Mouse (Mus musculus): ENCODE results near the gene Nkx1-2. TPM values are rescaled to one million over a fixed set of nuclear protein-coding genes. Genes with fewer than 3 reads are reported as not detected.

Nkx1-2 gene
- total RNA-seq (2021): not detected
- long read RNA-seq, experiment 1: 0 reads
- long read RNA-seq, experiment 2: 0 reads

DNA sequence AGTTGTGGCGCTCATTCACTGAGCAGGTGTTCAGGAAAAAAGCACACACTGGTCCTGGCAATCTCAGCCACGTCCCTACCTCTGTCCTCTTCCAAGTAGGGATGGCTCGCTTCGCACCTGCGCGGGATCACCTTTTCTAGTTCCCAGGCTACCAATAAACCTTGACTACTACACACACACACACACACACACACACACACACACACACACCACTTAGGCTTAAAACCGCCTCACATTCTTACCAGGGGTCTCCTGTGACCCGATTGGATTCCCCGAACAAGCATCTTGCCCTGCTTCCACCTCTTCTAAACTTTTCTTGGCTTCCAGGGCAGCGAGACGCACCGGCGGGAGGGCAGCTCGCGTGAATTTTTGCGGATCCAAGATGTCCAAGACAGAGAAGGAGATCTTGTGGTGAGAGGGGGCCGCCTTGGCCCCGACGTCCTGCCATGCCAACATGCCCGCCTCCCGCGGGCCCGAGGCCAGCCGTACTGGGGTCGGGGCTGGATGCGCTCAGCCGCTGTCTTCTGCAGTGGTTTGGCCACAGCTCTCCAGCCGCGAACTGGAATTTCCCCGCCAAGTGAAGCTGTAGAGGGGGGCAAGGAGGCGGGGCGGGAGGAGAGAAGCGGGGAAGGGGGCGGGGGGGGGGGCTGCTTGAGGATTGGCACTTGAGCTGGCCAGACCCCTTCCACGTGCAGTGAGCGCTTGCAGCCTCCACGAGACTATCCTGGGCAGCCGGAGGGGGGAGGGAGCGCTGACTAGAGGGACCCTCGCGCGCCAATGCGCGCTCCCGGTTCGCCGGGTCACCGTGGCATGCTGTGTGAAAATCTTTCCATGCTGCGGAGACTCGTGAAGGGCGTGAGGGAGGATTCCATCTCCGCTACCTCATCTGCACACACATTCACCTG is at the start of gene Nkx1-2:
TSS of gene Nkx1-2 (minus strand) at position 567 of the 905 bp plus-strand sequence.
- DNase-seq: peak in 1 of 2 experiments; percentile 10
- intact Hi-C loops (cut with DNase I): no loop called here

DNA sequence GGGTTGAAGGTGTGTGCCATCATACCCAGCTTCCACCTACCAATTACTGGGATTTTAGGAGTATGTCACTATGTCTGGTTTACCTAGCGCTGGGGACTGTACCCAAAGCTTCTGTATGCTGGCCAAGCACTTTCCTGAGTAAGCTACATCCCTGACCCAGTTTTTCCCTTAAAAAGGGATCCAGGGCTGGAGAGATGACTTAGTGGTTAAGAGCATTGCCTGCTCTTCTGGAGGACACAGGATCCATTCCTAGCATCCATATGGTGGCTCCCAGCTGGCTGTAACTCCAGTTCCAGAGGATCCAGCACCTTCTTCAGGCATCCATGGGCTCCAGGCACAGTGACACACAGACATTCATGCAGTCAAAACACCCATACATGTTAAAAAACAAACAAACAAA is 47.1 kb upstream of the Nkx1-2 start:
- DNase-seq: no peak
- intact Hi-C loops (cut with DNase I): no loop called here

DNA sequence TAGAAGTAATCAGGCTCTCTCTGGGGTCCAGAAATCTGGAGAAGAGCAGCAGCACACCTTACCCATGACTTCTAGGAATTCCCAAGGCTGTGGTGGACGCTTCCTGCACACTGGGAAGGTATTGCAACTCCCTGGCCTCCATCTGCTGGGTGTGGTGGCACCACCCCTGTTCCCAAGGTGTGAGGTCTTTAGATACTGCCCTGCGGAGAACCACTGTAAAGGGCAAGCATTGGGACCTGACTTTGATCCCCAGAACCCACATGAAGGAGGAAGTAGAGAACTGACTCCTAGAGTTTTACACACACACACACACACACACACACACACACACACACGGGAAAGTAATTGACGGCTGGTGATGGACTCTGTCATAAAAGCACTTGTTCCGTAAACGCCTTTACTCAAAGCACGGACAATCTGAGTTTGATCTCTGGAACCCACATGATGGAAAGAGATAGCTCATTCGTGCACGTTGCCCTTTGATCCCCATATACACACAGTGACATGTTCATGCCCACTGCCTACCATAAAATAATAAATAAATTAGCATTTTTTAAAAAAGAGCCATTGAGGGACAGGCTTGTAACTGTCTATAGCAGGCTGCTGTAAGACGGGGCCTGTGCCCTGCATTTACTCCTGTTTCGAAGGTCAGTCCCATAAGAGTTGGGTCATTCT is 45.3 kb upstream of the Nkx1-2 start:
- intact Hi-C loops (cut with DNase I): no loop called here
- no peak for DNase-seq

DNA sequence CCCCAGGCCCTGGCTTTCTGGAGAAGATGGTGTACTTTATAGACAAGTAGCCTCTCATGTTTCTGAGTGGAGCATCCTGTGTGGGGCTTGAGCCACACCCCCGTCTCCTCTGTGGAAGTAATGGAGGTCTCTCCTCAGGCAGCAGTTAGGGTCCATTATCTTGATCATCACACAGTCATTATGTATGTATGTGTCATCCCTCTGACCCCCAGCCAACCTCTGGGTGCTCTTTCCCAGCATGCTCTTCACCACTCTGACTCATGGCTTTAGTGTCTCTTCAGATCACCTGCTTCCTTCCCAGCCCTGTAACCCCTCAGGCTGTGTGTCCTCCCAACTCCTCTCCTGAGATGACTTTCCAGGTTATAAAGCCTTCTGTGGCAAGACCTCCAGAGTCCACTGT is 42.2 kb upstream of the Nkx1-2 start:
- intact Hi-C loops (cut with DNase I): no loop called here

DNA sequence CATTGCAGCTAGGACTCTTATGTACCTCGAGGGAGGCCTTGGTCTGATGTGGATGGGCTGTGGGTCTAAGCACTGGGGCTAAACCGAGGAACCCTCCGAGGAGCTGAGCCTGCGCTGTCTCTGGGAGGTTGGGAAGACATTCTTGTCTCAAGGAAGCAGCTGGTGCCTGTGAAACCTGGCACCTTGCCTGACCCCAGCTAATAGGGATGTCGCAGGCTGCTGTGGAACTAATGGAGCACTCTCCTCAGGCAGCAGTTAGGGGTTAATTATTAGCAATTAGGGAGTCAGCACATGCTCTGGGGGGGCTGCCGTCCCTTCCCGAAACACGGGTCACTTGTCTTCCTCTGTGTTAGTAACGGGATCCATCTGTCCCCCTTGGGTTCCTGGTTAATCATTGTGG is 41.5 kb upstream of the Nkx1-2 start:
- intact Hi-C loops (cut with DNase I): no loop called here

More for the DNA sequence above, 42.2 kb upstream of the Nkx1-2 start:
- no peak for DNase-seq

DNA sequence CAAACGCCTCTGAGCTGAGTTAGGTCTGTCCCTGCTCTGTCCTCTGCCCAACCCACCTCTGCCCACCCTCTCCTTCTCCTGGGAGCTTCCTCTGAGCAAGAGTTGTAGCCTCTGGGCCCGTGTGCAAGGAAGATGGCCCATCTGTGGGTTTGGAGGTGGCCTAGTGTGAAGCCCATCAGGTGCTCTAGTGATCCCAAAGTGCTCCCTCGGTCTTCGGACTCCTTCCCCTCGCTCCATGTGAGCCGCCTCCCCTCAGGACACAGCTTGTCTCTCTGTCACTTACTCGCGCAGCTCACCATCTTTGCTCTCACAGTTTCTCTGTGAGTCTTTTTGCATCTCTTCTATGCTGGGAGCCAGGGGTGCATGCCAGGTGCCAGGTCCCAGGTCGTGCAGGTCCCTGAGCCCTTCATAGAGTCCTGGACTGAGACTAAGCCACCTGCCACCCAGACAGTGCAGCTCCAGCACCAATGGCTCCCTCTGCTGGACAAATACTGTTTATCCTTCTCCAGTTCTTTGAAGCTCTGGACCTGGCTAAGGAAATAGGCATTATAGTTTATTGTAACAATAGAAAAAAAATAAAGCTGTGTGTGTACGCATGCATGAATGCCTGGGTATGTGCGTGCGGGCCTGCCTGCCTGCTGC is 39.1 kb upstream of the Nkx1-2 start:
- DNase-seq: peak; percentile 19 to 63
- intact Hi-C loops (cut with DNase I): loop anchor here (5.0 to 10.0 kb wide), 2 partner anchors 411 to 734 kb away; no protein-coding TSS in a partner anchor

More for the DNA sequence above, 41.5 kb upstream of the Nkx1-2 start:
- peak; percentile 42 to 56 for DNase-seq

DNA sequence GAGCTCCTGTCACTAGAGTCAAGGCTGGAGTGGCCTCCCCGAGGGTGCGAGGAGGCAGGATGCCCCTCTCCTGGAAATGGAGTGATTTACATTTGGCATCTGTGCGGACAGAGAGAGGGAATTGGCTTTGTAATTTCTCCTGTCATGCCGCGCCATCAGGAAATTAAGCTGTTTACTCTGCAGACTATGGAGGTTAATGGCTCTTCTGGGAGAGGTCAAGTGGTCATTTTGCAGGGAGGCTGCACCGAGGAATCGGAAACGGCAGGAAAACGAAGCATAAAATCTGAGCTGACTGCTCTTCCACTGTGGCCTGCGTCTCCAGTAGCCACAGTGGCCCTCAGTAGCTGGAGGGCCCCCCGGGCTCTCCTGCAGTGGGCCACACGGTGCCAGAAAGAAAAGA is 37.9 kb upstream of the Nkx1-2 start:
- intact Hi-C loops (cut with DNase I): loop anchor here (2.0 to 10.0 kb wide), 3 partner anchors 62 to 732 kb away; no protein-coding TSS in a partner anchor

DNA sequence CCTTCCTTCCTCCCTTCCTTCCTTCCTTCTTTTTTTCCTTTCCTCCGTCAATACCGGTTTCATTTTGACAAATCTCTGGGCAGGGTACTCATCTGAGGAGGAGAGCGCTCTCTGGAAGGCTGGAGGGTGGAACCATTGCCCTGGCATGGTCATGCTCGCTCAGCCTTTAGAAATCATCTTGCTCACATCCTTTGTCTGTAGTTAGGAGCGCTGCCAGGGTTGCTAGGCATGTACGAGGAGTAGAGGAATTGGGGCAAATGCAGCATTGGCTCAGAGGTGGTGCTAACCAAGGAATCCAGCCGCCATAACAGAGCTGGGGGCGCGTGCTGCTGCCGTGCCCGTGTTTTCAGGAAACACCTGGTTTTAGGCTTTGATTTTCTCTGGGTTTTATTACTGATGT is 31.9 kb upstream of the Nkx1-2 start:
- no peak for DNase-seq
- intact Hi-C loops (cut with DNase I): loop anchor here (5.0 to 10.0 kb wide), 2 partner anchors 69 to 727 kb away; no protein-coding TSS in a partner anchor

More for the DNA sequence above, 37.9 kb upstream of the Nkx1-2 start:
- DNase-seq: no peak

DNA sequence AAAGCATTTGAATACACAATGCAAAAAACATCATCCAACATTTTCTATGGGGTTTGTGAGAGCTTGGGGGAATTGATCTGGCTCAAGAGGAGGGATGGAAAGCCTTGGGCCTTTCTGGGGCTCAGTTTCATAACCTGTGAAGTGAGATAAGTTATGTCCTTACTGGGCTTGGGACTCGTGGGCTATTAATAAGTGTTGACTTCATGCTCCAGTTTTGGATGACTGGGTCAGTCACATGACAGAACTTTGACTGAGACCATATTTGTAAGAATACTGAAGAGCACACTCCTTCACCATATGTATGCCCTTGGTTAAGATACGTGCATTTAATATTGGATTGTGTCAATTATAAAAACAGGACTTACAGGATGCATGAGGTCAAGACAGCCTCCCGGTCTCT is 28.0 kb upstream of the Nkx1-2 start:
- intact Hi-C loops (cut with DNase I): no loop called here
- DNase-seq: peak in 1 of 2 experiments; percentile 40

DNA sequence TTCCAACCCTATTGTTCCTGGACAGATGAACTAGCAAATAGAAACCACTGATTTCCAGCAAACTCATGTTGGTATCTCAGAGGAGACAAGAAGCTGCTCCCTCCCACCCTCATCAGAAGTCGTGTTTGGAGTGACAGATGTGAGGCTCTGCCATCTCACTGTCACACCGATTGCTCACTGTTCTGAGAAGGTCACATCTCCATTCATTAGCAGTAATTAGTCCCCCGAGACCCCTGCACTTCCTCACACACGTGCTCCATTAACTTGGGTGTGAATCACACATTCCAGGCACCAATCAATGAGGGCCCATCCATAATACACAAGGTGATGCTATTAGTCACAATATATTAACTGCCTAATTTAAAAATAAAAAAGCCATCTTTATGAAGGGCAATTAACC is 26.7 kb upstream of the Nkx1-2 start:
- intact Hi-C loops (cut with DNase I): no loop called here
- DNase-seq: no peak

DNA sequence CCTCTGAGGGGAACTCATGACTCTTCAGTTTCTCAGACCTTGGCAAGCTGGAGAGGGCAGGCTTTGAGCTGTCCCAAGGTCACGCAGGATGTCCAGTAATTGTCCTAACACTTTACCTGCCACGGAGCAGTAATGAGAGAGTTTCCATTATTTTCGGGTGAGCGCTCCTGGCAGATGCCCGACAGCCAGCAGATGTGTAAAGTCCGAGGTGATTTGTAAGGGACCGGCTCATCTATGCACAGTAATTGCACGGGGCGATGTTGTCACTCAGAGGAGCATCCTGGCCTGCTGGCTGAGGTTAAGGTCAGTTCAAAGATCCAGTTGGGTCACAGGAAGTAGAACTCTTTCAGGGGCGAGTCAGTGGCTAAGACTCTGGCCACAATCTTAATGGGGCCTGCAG is 24.7 kb upstream of the Nkx1-2 start:
- intact Hi-C loops (cut with DNase I): no loop called here
- DNase-seq: no peak

DNA sequence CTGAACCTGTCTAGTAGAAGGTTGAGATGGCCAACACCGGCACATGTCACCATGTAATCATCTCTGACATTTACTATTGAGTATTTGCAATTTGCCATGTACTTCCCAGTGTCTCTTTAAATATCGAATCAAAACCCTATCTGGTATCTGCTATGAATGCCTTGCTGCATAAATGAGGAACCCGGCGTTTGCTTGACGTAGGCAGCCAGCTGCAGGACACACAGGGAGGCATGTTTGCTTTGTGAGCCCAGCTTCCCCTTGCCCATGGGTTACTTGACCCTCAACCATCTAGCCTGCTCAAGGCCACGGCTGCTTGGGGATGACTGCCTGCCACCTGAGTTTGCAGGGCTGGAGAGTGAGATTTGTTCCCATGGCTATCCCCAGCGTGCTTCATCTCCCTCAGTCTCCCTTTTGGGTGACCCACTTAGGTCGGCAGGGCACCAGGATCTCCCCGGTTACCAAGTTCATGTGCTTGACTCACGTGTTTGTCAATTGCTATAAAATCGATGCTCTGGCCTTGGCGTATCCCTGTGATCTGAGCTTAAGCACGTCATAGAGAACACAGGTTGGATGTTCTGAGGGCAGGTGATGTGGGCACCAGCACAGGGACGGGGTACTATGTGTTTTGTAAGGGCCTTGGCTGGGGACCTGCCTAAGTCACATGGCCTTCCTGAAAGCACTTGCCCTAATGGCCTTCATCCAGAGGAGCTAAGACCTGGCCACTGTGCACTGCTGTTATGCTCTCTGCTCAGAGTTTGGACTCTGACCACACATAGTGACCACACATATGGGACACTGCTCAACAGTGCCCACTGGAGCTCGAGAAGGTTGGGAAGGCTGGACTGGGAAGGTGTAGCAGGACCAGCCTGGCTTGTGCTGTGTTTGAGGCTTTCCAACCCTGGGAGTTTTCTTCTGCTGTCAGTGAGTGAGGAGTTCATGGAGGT is 20.8 kb upstream of the Nkx1-2 start:
- intact Hi-C loops (cut with DNase I): no loop called here
- no peak for DNase-seq

DNA sequence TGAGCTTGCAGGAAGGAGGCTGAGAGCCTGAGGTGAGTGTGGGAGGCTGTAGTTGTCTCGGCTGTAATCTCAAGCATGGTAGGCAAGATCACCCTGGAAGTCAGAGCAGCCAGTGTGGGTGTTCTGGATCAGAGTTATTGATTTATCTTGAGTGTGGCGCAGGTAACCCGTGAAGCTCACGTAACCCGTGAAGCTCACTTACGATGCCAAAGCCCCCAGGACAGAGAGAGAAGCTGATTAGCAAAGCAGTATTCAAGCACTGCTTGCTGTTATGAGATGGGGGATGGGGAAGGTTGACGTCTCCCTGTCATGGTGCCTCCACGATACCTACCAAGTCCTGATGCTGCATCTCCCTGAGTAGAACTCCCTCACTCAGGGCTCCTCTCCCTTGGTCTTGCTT is 20.1 kb upstream of the Nkx1-2 start:
- no peak for DNase-seq
- intact Hi-C loops (cut with DNase I): no loop called here

DNA sequence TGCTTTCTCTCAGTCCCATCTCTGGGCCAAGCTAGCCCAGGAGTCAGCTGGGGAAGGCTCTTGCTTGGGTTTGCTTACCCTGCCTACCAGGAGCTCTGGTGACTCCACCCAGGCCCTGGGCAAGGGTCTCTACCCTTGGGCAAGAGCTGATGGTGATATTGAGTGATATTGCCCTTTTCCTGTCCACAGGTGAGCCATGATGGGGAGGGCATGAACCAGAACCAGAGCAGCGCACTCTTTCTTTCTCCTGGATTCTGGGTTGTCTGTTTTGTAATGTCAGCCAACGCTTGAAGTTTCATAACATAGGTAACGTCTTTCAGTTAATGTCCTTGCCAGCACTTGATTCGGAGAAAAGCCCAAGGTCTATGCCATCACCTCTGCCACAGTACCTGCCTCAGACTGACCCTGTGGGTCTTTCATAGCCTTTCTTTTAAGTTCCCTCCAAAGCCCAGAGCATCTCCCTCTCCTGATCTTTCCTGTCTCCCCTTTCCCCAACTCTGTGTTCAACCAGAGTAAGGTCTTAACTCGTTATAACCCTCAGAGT is 17.7 kb upstream of the Nkx1-2 start:
- no peak for DNase-seq
- intact Hi-C loops (cut with DNase I): no loop called here

DNA sequence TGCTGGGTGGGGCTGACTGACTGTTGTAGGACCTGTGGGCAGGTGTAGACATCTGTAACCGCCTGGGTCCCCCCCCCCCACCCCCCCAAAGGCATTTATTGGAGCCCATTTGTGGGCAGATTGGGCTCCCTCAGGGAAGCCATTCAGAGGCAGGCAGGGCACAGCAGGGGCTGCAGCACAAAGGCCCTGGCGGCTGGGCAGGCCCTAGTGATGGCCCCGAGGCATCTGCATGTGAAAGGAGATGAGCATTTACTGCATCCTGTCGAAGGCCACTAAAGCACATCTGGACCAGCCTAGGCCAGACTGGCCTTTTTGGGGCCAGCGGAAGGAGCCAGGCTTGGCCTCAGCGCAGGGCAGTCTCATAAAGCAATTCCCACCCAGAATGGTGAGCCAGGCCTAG is 17.0 kb upstream of the Nkx1-2 start:
- intact Hi-C loops (cut with DNase I): no loop called here
- DNase-seq: no peak

DNA sequence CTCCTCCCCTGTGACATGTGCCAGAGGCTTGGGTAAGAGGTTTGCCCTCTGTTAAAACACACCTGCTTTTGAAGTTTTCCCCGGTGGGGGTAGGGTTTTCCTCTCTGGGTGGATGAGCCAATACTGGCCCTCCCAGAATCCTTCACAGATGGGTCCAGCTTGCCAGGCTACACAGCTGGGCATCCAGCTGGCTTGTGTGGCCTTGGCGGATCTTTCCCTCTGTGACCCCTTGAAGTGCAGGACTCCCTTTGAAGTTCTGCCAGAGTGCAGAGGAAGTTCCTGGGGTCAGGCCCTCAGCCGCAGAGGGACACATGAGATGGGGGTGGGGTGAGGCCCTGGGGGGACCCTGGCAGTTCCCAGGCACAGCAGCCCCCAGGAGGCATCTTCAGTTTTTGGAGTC is 15.9 kb upstream of the Nkx1-2 start:
- no peak for DNase-seq
- intact Hi-C loops (cut with DNase I): no loop called here

DNA sequence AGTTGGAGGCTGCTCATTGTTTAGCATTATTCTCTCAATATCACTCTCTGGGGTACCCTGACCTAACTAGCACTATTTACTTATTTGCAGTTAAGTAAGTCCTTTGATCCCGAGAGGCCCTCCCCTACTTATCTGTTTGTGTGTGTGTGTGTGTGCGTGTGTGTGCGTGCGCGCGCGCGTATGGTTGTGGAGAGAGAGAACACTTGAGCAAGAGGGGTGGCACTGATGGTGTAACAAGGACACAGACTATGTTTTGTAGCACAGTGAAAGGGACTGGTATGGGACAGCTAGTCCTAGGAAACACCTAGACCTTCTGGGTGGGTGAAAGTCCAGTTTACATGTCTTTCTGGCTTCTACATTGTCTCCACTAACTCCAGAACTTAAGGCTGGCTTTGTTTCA is 12.1 kb upstream of the Nkx1-2 start:
- no peak for DNase-seq
- intact Hi-C loops (cut with DNase I): no loop called here

DNA sequence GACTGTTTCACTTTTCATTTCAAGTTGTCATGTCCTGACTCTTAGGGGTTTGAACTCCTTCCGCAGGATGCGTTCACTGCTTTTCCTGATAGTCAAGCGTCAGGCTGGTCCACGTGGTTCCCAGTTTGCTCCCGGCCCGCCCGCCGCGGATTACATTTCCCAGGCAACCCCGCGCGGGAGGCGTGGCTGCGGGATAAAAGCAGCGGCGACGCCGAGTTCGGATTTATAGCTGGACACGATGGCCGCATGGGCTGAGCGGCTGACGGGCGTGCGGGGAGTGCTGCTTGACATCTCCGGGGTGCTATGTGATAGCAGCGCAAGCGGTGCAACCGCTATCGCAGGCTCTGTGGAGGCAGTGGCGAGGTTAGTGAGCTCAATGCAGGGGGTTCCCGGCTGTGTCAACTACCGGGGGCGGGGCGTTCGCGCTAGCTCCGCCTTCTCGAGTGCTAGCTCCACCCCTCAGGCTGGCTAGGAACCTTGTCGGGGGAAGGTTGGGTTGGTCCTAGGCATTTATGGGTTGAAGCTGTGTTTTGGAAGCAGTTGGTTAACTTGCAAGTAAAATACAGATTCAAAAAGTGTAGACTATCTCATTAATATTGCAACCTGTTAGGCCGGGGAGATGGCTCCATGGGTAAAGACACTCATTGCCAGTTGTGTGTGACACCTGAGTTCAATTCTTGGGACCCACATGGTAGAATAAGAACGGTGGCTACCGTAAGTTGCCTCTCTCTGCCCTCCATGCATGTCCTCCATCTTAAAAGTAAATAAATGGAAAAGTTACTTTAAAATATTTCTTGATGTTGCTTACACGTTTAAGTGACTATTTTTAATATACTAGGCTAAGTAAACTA is 11.3 kb upstream of the Nkx1-2 start, which contains the start of gene Lhpp:
TSS of gene Lhpp (plus strand) at position 171 of the 851 bp plus-strand sequence.
- DNase-seq: peak; percentile 77 to 84
- intact Hi-C loops (cut with DNase I): no loop called here
